Mouse (Mus musculus) liver, postnatal 0 days (tissue): ENCODE data around the gene Pak2. TPM values are rescaled to one million over a fixed set of nuclear protein-coding genes. Genes with fewer than 3 reads are reported as not detected.
A peak's percentile ranks its signal among the peaks of the same experiment; 100 is the strongest.

ENCODE experiments used
- ATAC-seq: fragments of 200-750 bp; cut with Nextera tagmentation; 2 replicates; pipeline ENCODE4 v1.8.0; 2017; ENCODE audit warnings: mild to moderate bottlenecking, moderate library complexity
- DNase-seq: peaks from one replicate; pipeline ENCODE4 v3.0.0-alpha.2; 2016
- H3K27ac ChIP-seq: fragments of 300-500 bp; sonication (generic); 2 replicates; pipeline ENCODE4 v1.5.1; 2014; ENCODE audit warnings: antibody characterized with exemption, moderate library complexity, mild to moderate bottlenecking, low read depth
- H3K27me3 ChIP-seq: fragments of 300-500 bp; sonication (generic); 2 replicates; pipeline ENCODE4 v1.6.1; 2014; ENCODE audit warnings: low read length, control low read depth, mixed read lengths; ENCODE audit not compliant: insufficient read depth
- H3K36me3 ChIP-seq: fragments of 300-500 bp; sonication (generic); replicated peaks from 2 replicates; pipeline ENCODE4 v1.6.1; 2014; ENCODE audit warnings: mild to moderate bottlenecking, control low read depth, low read length, moderate library complexity, mixed read lengths; ENCODE audit not compliant: insufficient read depth
- H3K4me1 ChIP-seq: fragments of 300-500 bp; sonication (generic); 2 replicates; pipeline ENCODE4 v1.6.1; 2014; ENCODE audit warnings: antibody characterized with exemption, mild to moderate bottlenecking, control low read depth; ENCODE audit not compliant: insufficient read depth
- H3K4me2 ChIP-seq: fragments of 300-500 bp; sonication (generic); 2 replicates; pipeline ENCODE4 v1.6.1; 2014; ENCODE audit warnings: low read depth, mild to moderate bottlenecking, low read length, moderate library complexity, mixed read lengths
- H3K4me3 ChIP-seq: fragments of 300-500 bp; sonication (generic); 2 replicates; pipeline ENCODE4 v1.5.1; 2014; ENCODE audit warnings: low read depth, low read length
- H3K9ac ChIP-seq: fragments of 300-500 bp; sonication (generic); replicated peaks from 2 replicates; pipeline ENCODE4 v1.6.1; 2014; ENCODE audit warnings: mild to moderate bottlenecking, moderate library complexity
- H3K9me3 ChIP-seq: fragments of 300-500 bp; sonication (generic); 2 replicates; pipeline ENCODE4 v1.6.1; 2016; ENCODE audit warnings: mild to moderate bottlenecking, control low read depth, low read length, mixed read lengths
- CTCF ChIP-seq: sonication (generic); IDR thresholded peaks from 2 replicates; pipeline ENCODE4 v1.5.1; 2016; ENCODE audit warnings: antibody characterized with exemption, low read depth
- EP300 ChIP-seq: IDR thresholded peaks from 2 replicates; pipeline ENCODE4 v1.6.1; 2016; ENCODE audit warnings: antibody characterized with exemption, low read depth, mild to moderate bottlenecking
- WGBS: fragments of 180-500 bp; shearing (Covaris S2); extraction: QIAGEN DNeasy Blood & Tissue Kit; methylation state at CpG from one replicate; pipeline ENCODE4 v1.1.7; 2014; ENCODE audit not compliant: insufficient replicate concordance; 5-methylcytosine and 5-hydroxymethylcytosine counted together
- polyA plus RNA-seq: library from polyadenylated mRNA; unstranded; fragments of >200 nt; fragmentation: Nextera tagmentation; extraction: Ambion mirVana; gene quantifications from 2 replicates; pipeline ENCODE4 v1.2.1, GENCODE M21; 2015

Pak2 gene
- 9.1 and 10.3 TPM in 2 replicates for polyA plus RNA-seq

GRCm38 (mm10) chr16:32078991-32079511, at the start of gene Pak2:
Pak2 (minus strand) TSS chr16:32079342.
- peak within 1 kb of the TSS; percentile 75 for H3K4me2 ChIP-seq
- TF ChIP-seq CTCF (no peak), EP300 (no peak)
- peak within 1 kb of the TSS; percentile 73 for H3K4me3 ChIP-seq
- no peaks in the 10 kb centered on the region for H3K27me3 ChIP-seq
- WGBS: 2% methylated on average over 15 of the region's 60 CpGs
- peaks cover 21% of the 10 kb centered on the region for H3K4me1 ChIP-seq
- ATAC-seq (peak; percentile 97), DNase-seq (peak; percentile 95)
- peak within 1 kb of the TSS; percentile 88 for H3K9ac ChIP-seq
- peaks cover 9% of the 10 kb centered on the region for H3K36me3 ChIP-seq
- no peaks in the 10 kb centered on the region for H3K9me3 ChIP-seq
- peak within 1 kb of the TSS; percentile 99 for H3K27ac ChIP-seq

DNA sequence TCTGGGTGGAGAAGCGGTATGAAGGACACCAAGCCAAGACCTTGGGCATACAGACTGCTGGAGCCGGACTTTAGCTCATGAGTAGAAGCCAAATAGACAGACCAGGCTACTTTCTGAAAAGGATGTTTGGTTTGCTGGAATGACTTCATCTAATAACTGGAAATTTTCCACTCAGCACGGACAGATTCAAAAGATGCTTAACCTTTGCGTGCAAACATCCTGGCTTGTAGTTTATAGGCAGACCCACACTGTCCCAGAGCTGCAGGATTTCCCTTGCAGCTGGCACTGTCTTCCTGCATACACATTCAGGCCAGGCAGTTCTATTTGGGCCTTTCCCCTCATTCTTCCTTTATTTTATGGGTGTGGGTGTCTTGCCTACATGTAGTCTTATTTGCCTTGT, 47.9 kb upstream of the Pak2 start:
- 60% methylated on average over 4 of the region's 4 CpGs for WGBS
- TF ChIP-seq CTCF: no peak
- TF ChIP-seq EP300: no peak
- H3K36me3 ChIP-seq: no peaks in the 10 kb centered on the region
- H3K9me3 ChIP-seq: no peaks in the 10 kb centered on the region
- H3K27me3 ChIP-seq: no peaks in the 10 kb centered on the region
- ATAC-seq (no peak), DNase-seq (no peak)
- H3K4me1 ChIP-seq: peaks cover 19% of the 10 kb centered on the region
- H3K4me2 ChIP-seq: no peak overlapping the region
- H3K9ac ChIP-seq: no peak overlapping the region
- H3K4me3 ChIP-seq: no peak overlapping the region
- no peak overlapping the region for H3K27ac ChIP-seq

GRCm38 (mm10) chr16:32125364-32125763, 46.2 kb upstream of the Pak2 start:
- no peak for TF ChIP-seq CTCF
- TF ChIP-seq EP300: no peak
- Histone ChIP-seq H3K27me3 (no peaks in the 10 kb centered on the region), H3K36me3 (no peaks in the 10 kb centered on the region), H3K9me3 (0 out of 2 replicates have a peak, but pooled peaks cover 2% of the 10 kb centered on the region), H3K27ac (peak overlapping the region; percentile 69; the same call in 1 of the 2 replicates), H3K9ac (no peak overlapping the region), H3K4me1 (peaks cover 13% of the 10 kb centered on the region), H3K4me3 (no peak overlapping the region), H3K4me2 (no peak overlapping the region)
- 84% methylated on average over 3 of the region's 3 CpGs for WGBS
- no peak for DNase-seq
- ATAC-seq: no peak

DNA sequence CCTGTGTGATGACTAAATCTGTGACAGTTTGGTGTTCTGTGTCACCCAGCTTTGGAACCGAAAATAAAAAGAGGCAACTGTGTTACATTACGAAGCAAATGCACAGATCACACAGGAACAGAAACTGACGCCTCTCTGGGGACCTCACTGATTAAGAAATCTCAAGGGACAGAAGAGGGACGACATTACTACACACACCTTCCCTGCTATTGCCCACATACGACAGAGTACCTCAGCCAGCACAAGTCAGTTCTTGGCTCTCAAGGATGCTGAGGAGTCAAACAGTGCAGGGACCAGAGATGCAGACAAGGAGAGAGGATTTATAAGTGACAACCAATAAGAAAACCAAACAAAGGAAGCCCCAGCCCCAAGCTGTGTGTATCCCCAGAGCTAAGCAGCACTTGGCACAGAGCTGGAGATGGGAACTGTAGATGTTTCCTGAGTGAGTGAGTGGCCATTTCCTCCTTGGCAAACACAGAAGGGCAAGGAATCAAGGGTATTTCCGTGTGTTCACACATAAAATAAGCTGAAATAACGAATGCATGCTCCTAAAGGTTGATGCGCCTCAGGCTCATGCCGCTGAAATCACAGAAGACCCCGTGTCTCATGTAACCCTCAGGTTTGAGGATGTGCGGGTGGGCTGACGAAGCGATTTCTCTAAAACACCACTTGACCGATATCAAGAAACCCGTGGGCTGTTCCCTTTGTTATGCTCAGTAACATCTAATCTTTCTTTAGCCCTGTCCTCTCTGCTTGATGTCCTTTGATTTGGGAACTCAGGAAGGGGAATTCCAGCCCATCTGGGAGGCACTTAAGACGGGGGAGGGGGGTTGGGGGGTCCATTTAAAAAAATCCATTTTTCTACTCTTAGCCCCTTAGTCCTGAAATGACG, 45.5 kb upstream of the Pak2 start:
- Histone ChIP-seq H3K4me2 (peak overlapping the region; percentile 39), H3K4me3 (no peak overlapping the region), H3K36me3 (no peaks in the 10 kb centered on the region), H3K4me1 (peaks cover 9% of the 10 kb centered on the region), H3K9ac (no peak overlapping the region), H3K27me3 (no peaks in the 10 kb centered on the region), H3K9me3 (0 out of 2 replicates have a peak, but pooled peaks cover 3% of the 10 kb centered on the region), H3K27ac (peak overlapping the region; percentile 69)
- TF ChIP-seq CTCF (no peak), EP300 (no peak)
- DNase-seq: no peak
- peak; percentile 29; the same call in 1 of the 2 replicates for ATAC-seq
- 43% methylated on average over 17 of the region's 17 CpGs for WGBS

- no peak overlapping the region for H3K9ac ChIP-seq
- 87% methylated on average over 7 of the region's 7 CpGs for WGBS
- no peak for ATAC-seq
- H3K4me3 ChIP-seq: no peak overlapping the region
- H3K27me3 ChIP-seq: no peaks in the 10 kb centered on the region
- H3K36me3 ChIP-seq: no peaks in the 10 kb centered on the region
- peak overlapping the region; percentile 69; the same call in 1 of the 2 replicates for H3K27ac ChIP-seq
- DNase-seq: no peak
- H3K4me2 ChIP-seq: no peak overlapping the region
- peaks cover 3% of the 10 kb centered on the region; the same call in 1 of the 2 replicates for H3K4me1 ChIP-seq
- TF ChIP-seq CTCF (no peak), EP300 (no peak)
- H3K9me3 ChIP-seq: 0 out of 2 replicates have a peak, but pooled peaks cover 3% of the 10 kb centered on the region
These were observed 44.9 kb upstream of the Pak2 start for GRCm38 (mm10) chr16:32124020-32124419.

GRCm38 (mm10) chr16:32120454-32120853, 41.3 kb upstream of the Pak2 start:
- Histone ChIP-seq H3K9ac (no peak overlapping the region), H3K36me3 (no peaks in the 10 kb centered on the region), H3K9me3 (0 out of 2 replicates have a peak, but pooled peaks cover 3% of the 10 kb centered on the region), H3K27me3 (no peaks in the 10 kb centered on the region), H3K4me1 (peaks cover 11% of the 10 kb centered on the region), H3K4me2 (no peak overlapping the region), H3K27ac (no peak overlapping the region), H3K4me3 (no peak overlapping the region)
- DNase-seq: no peak
- peak; percentile 28 for TF ChIP-seq CTCF
- no peak for TF ChIP-seq EP300
- no peak for ATAC-seq
- 84% methylated on average over 3 of the region's 3 CpGs for WGBS
